Mouse (Mus musculus): ENCODE data around the gene Wdr4.

Gene Wdr4

GRCm38 (mm10) chr17:31546444-31547196 is 26.8 kb upstream of the Wdr4 start:
- ChIA-PET POLR2A (interaction anchor here in 2 of 4 experiments (0.9 to 5.6 kb wide), 6 partner anchors 12 to 42 kb away, joined by 3 to 52 read pairs (median 4); no protein-coding TSS in a partner anchor), CTCF (interaction anchor here in 2 of 4 experiments (0.6 to 0.7 kb wide), 3 partner anchors 21 to 538 kb away, joined by 3 to 5 read pairs (median 3); no protein-coding TSS in a partner anchor)

- ChIA-PET POLR2A (interaction anchor here in 2 of 4 experiments (0.7 to 0.8 kb wide), 2 partner anchors 14 to 15 kb away, joined by 3 to 4 read pairs; no protein-coding TSS in a partner anchor), CTCF (no interaction called here)
Measured at GRCm38 (mm10) chr17:31543574-31543973, 23.8 kb upstream of the Wdr4 start.

GRCm38 (mm10) chr17:31541460-31541831 is 21.7 kb upstream of the Wdr4 start:
- POLR2A ChIA-PET: interaction anchor here in 2 of 4 experiments (0.9 to 2.1 kb wide), 4 partner anchors 8 to 17 kb away, joined by 3 to 6 read pairs (median 4); no protein-coding TSS in a partner anchor
- CTCF ChIA-PET: interaction anchor here in 1 of 4 experiments (0.5 kb wide), 1 partner anchor 11 kb away, joined by 3 read pairs; no protein-coding TSS in a partner anchor

GRCm38 (mm10) chr17:31540809-31541459 is 21.2 kb upstream of the Wdr4 start:
- ChIA-PET CTCF (interaction anchor here in 2 of 4 experiments (0.5 to 0.7 kb wide), 4 partner anchors 10 to 286 kb away, joined by 3 to 8 read pairs (median 4); no protein-coding TSS in a partner anchor), POLR2A (interaction anchor here in 2 of 4 experiments (0.6 to 2.1 kb wide), 11 partner anchors 8 to 172 kb away, joined by 3 to 7 read pairs (median 4); partner anchors contain the start of gene Pknox1 (in 1 of the 2))

- POLR2A ChIA-PET: interaction anchor here in 3 of 4 experiments (0.6 to 2.1 kb wide), 12 partner anchors 9 to 172 kb away, joined by 3 to 7 read pairs (median 4); partner anchors contain the start of gene Pknox1 (in 2 of the 3)
Measured at GRCm38 (mm10) chr17:31540101-31540500, 20.3 kb upstream of the Wdr4 start.

GRCm38 (mm10) chr17:31535871-31536629 is 16.3 kb upstream of the Wdr4 start:
- POLR2A ChIA-PET: interaction anchor here in 3 of 4 experiments (0.6 to 2.5 kb wide), 22 partner anchors 9 to 150 kb away, joined by 3 to 19 read pairs (median 5); partner anchors contain the start of genes Cbs (in 2 of the 3), Pknox1 (in 2 of the 3), Ndufv3 (in 1 of the 3) and Pde9a (in 1 of the 3)
- CTCF ChIA-PET: interaction anchor here in 3 of 4 experiments (0.5 to 1.0 kb wide), 3 partner anchors 14 to 192 kb away, joined by 3 to 4 read pairs (median 3); no protein-coding TSS in a partner anchor

More at GRCm38 (mm10) chr17:31540101-31540500, 20.3 kb upstream of the Wdr4 start:
- CTCF ChIA-PET: interaction anchor here in 2 of 4 experiments (0.5 to 0.7 kb wide), 4 partner anchors 9 to 487 kb away, joined by 4 to 8 read pairs (median 6); no protein-coding TSS in a partner anchor

GRCm38 (mm10) chr17:31535358-31535757 is 15.6 kb upstream of the Wdr4 start:
- ChIA-PET POLR2A (interaction anchor here (0.6 to 2.5 kb wide), 25 partner anchors 8 to 149 kb away, joined by 3 to 19 read pairs (median 4); partner anchors contain the start of genes Cbs (in 2 of the 4), Pknox1 (in 2 of the 4), Ndufv3 (in 1 of the 4) and Pde9a (in 1 of the 4)), CTCF (interaction anchor here in 2 of 4 experiments (0.6 to 1.0 kb wide), 3 partner anchors 14 to 209 kb away, joined by 3 read pairs; no protein-coding TSS in a partner anchor)

GRCm38 (mm10) chr17:31532331-31532730 is 12.6 kb upstream of the Wdr4 start:
- CTCF ChIA-PET: interaction anchor here in 1 of 4 experiments (1.2 kb wide), 1 partner anchor 48 kb away, joined by 3 read pairs; no protein-coding TSS in a partner anchor
- POLR2A ChIA-PET: interaction anchor here (0.6 to 4.8 kb wide), 30 partner anchors 9 to 177 kb away, joined by 3 to 34 read pairs (median 6); partner anchors contain the start of genes Pknox1 (in 2 of the 4), Cbs (in 1 of the 4), Ndufv3 (in 1 of the 4) and Wdr4 (in 1 of the 4)

- POLR2A ChIA-PET: interaction anchor here (0.6 to 4.8 kb wide), 32 partner anchors 8 to 177 kb away, joined by 3 to 34 read pairs (median 6); partner anchors contain the start of genes Wdr4 (in 3 of the 4), Cbs (in 2 of the 4), Ndufv3 (in 2 of the 4) and Pknox1 (in 2 of the 4)
- CTCF ChIA-PET: interaction anchor here in 1 of 4 experiments (1.2 kb wide), 1 partner anchor 49 kb away, joined by 3 read pairs; no protein-coding TSS in a partner anchor
Measured at GRCm38 (mm10) chr17:31531441-31532158, 11.8 kb upstream of the Wdr4 start.

- POLR2A ChIA-PET: interaction anchor here in 2 of 4 experiments (0.7 to 4.8 kb wide), 17 partner anchors 8 to 126 kb away, joined by 3 to 34 read pairs (median 4); partner anchors contain the start of genes Pknox1 (in 2 of the 2), Ndufv3 (in 1 of the 2) and Wdr4 (in 1 of the 2)
- CTCF ChIA-PET: interaction anchor here in 2 of 4 experiments (0.6 to 1.6 kb wide), 5 partner anchors 10 to 517 kb away, joined by 3 to 6 read pairs (median 3); partner anchors contain the start of gene Wdr4 (in 1 of the 2)
Measured at GRCm38 (mm10) chr17:31529314-31529713, 9.5 kb upstream of the Wdr4 start.

GRCm38 (mm10) chr17:31525816-31526215 is 6.0 kb upstream of the Wdr4 start:
- ChIA-PET CTCF (interaction anchor here (0.6 to 1.2 kb wide), 16 partner anchors 14 to 492 kb away, joined by 3 to 9 read pairs (median 3); partner anchors contain the start of gene Cryaa (in 1 of the 4)), POLR2A (interaction anchor here (0.6 to 4.1 kb wide), 40 partner anchors 9 to 845 kb away, joined by 3 to 28 read pairs (median 4); partner anchors contain the start of gene Pknox1 (in 3 of the 4))

GRCm38 (mm10) chr17:31525114-31525513 is 5.3 kb upstream of the Wdr4 start:
- POLR2A ChIA-PET: interaction anchor here in 3 of 4 experiments (0.7 to 4.1 kb wide), 30 partner anchors 8 to 452 kb away, joined by 3 to 28 read pairs (median 4); partner anchors contain the start of gene Pknox1 (in 3 of the 3)
- CTCF ChIA-PET: interaction anchor here (0.5 to 1.2 kb wide), 12 partner anchors 13 to 237 kb away, joined by 3 to 9 read pairs (median 3); partner anchors contain the start of gene Cryaa (in 1 of the 4)

- CTCF ChIA-PET: interaction anchor here in 3 of 4 experiments (0.6 to 0.7 kb wide), 3 partner anchors 13 to 63 kb away, joined by 3 to 6 read pairs (median 5); no protein-coding TSS in a partner anchor
- POLR2A ChIA-PET: interaction anchor here (0.7 to 3.5 kb wide), 20 partner anchors 9 to 314 kb away, joined by 3 to 12 read pairs (median 3); partner anchors contain the start of gene Pknox1 (in 3 of the 4)
Measured at GRCm38 (mm10) chr17:31521948-31522347, 2.2 kb upstream of the Wdr4 start.

- ChIA-PET CTCF (interaction anchor here in 2 of 4 experiments (0.6 kb wide), 3 partner anchors 54 to 125 kb away, joined by 3 read pairs; no protein-coding TSS in a partner anchor), POLR2A (interaction anchor here in 3 of 4 experiments (0.6 to 3.5 kb wide), 24 partner anchors 8 to 369 kb away, joined by 3 to 19 read pairs (median 3); partner anchors contain the start of gene Pknox1 (in 2 of the 3))
Measured at GRCm38 (mm10) chr17:31520895-31521294, 1.1 kb upstream of the Wdr4 start.

GRCm38 (mm10) chr17:31519344-31519945 is 335 bp downstream of the Wdr4 start:
- POLR2A ChIA-PET: interaction anchor here (0.6 to 3.0 kb wide), 33 partner anchors 8 to 981 kb away, joined by 3 to 19 read pairs (median 4); partner anchors contain the start of genes Cbs (in 2 of the 4) and Pknox1 (in 2 of the 4)
- CTCF ChIA-PET: interaction anchor here (0.5 to 1.8 kb wide), 25 partner anchors 8 to 1181 kb away, joined by 3 to 12 read pairs (median 3); no protein-coding TSS in a partner anchor
